Mouse (Mus musculus): ENCODE results near the gene Col27a1. TPM values are rescaled to one million over a fixed set of nuclear protein-coding genes. Genes with fewer than 3 reads are reported as not detected.

Gene Col27a1
- polyA plus RNA-seq, 1 experiment from 2014 or later: 4.3 TPM

- no peak for DNase-seq (ENCODE audit: low spot score)
- no peaks in the 10 kb centered on the region for H3K36me3 ChIP-seq
- H3K9me3 ChIP-seq: no peaks in the 10 kb centered on the region
- WGBS: 90% methylated on average over 14 of the region's 14 CpGs
- H3K4me3 ChIP-seq: no peak overlapping the region
- H3K27ac ChIP-seq: peak overlapping the region; percentile 1; the same call in 1 of the 2 replicates
- H3K27me3 ChIP-seq (ENCODE audit: insufficient read depth, poor library complexity, severe bottlenecking): peaks cover 9% of the 10 kb centered on the region; the same call in 1 of the 2 replicates
- peaks cover 46% of the 10 kb centered on the region for H3K4me1 ChIP-seq
Measured at GRCm38 (mm10) chr4:63229991-63230581, 16.3 kb downstream of the Col27a1 start.

GRCm38 (mm10) chr4:63231121-63231520 lies 17.3 kb downstream of the Col27a1 start:
- Histone ChIP-seq H3K9me3 (no peaks in the 10 kb centered on the region), H3K36me3 (no peaks in the 10 kb centered on the region), H3K27me3 (ENCODE audit: insufficient read depth, poor library complexity, severe bottlenecking) (peaks cover 5% of the 10 kb centered on the region; the same call in 1 of the 2 replicates), H3K4me1 (peaks cover 56% of the 10 kb centered on the region), H3K4me3 (no peak overlapping the region), H3K27ac (no peak overlapping the region)
- DNase-seq (ENCODE audit: low spot score): no peak
- whole genome bisulfite sequencing: 50% methylated on average over 1 of the region's 1 CpGs

GRCm38 (mm10) chr4:63232542-63233020 lies 18.8 kb downstream of the Col27a1 start:
- H3K4me1 ChIP-seq: peaks cover 71% of the 10 kb centered on the region

GRCm38 (mm10) chr4:63233557-63234452 lies 20.0 kb downstream of the Col27a1 start:
- H3K36me3 ChIP-seq: no peaks in the 10 kb centered on the region
- peaks cover 78% of the 10 kb centered on the region for H3K4me1 ChIP-seq
- H3K9me3 ChIP-seq: no peaks in the 10 kb centered on the region
- no peak for DNase-seq (ENCODE audit: low spot score)
- peak overlapping the region; percentile 49; the same call in 1 of the 2 replicates for H3K27ac ChIP-seq
- no peaks in the 10 kb centered on the region for H3K27me3 ChIP-seq (ENCODE audit: insufficient read depth, poor library complexity, severe bottlenecking)
- 68% methylated on average over 7 of the region's 7 CpGs for WGBS
- H3K4me3 ChIP-seq: no peak overlapping the region

More at GRCm38 (mm10) chr4:63232542-63233020, 18.8 kb downstream of the Col27a1 start:
- no peaks in the 10 kb centered on the region for H3K9me3 ChIP-seq
- WGBS: 34% methylated on average over 2 of the region's 2 CpGs
- H3K27ac ChIP-seq: no peak overlapping the region
- H3K4me3 ChIP-seq: no peak overlapping the region
- no peak for DNase-seq (ENCODE audit: low spot score)
- H3K27me3 ChIP-seq (ENCODE audit: insufficient read depth, poor library complexity, severe bottlenecking): no peaks in the 10 kb centered on the region
- H3K36me3 ChIP-seq: no peaks in the 10 kb centered on the region

GRCm38 (mm10) chr4:63234852-63235251 lies 21.0 kb downstream of the Col27a1 start:
- DNase-seq (ENCODE audit: low spot score): no peak
- Histone ChIP-seq H3K4me1 (peaks cover 71% of the 10 kb centered on the region), H3K4me3 (no peak overlapping the region), H3K27ac (no peak overlapping the region), H3K9me3 (no peaks in the 10 kb centered on the region), H3K36me3 (no peaks in the 10 kb centered on the region), H3K27me3 (ENCODE audit: insufficient read depth, poor library complexity, severe bottlenecking) (no peaks in the 10 kb centered on the region)
- 83% methylated on average over 5 of the region's 5 CpGs for WGBS

- DNase-seq (ENCODE audit: low spot score): no peak
- no peaks in the 10 kb centered on the region for H3K9me3 ChIP-seq
- WGBS: 76% methylated on average over 2 of the region's 2 CpGs
- H3K27ac ChIP-seq: peak overlapping the region; percentile 59
- no peak overlapping the region for H3K4me3 ChIP-seq
- peaks cover 65% of the 10 kb centered on the region for H3K4me1 ChIP-seq
- H3K36me3 ChIP-seq: peaks cover 6% of the 10 kb centered on the region; the same call in 1 of the 2 replicates
- no peaks in the 10 kb centered on the region for H3K27me3 ChIP-seq (ENCODE audit: insufficient read depth, poor library complexity, severe bottlenecking)
Measured at GRCm38 (mm10) chr4:63236235-63236634, 22.4 kb downstream of the Col27a1 start.

GRCm38 (mm10) chr4:63237225-63237624 lies 23.4 kb downstream of the Col27a1 start:
- Histone ChIP-seq H3K27me3 (ENCODE audit: insufficient read depth, poor library complexity, severe bottlenecking) (no peaks in the 10 kb centered on the region), H3K4me3 (no peak overlapping the region), H3K4me1 (peaks cover 62% of the 10 kb centered on the region), H3K9me3 (no peaks in the 10 kb centered on the region), H3K27ac (no peak overlapping the region), H3K36me3 (peaks cover 7% of the 10 kb centered on the region; the same call in 1 of the 2 replicates)
- DNase-seq (ENCODE audit: low spot score): no peak
- WGBS: 86% methylated on average over 3 of the region's 3 CpGs

- 38% methylated on average over 7 of the region's 7 CpGs for WGBS
- no peak for DNase-seq (ENCODE audit: low spot score)
- Histone ChIP-seq H3K9me3 (no peaks in the 10 kb centered on the region), H3K27ac (no peak overlapping the region), H3K4me1 (peaks cover 52% of the 10 kb centered on the region), H3K27me3 (ENCODE audit: insufficient read depth, poor library complexity, severe bottlenecking) (no peaks in the 10 kb centered on the region), H3K36me3 (peaks cover 8% of the 10 kb centered on the region; the same call in 1 of the 2 replicates), H3K4me3 (no peak overlapping the region)
Measured at GRCm38 (mm10) chr4:63238141-63238540, 24.3 kb downstream of the Col27a1 start.

GRCm38 (mm10) chr4:63238722-63239121 lies 24.9 kb downstream of the Col27a1 start:
- Histone ChIP-seq H3K4me3 (no peak overlapping the region), H3K9me3 (no peaks in the 10 kb centered on the region), H3K4me1 (peaks cover 47% of the 10 kb centered on the region), H3K27ac (no peak overlapping the region), H3K27me3 (ENCODE audit: insufficient read depth, poor library complexity, severe bottlenecking) (no peaks in the 10 kb centered on the region), H3K36me3 (peaks cover 8% of the 10 kb centered on the region; the same call in 1 of the 2 replicates)
- WGBS: 77% methylated on average over 5 of the region's 5 CpGs
- DNase-seq (ENCODE audit: low spot score): no peak

GRCm38 (mm10) chr4:63241031-63241430 lies 27.2 kb downstream of the Col27a1 start:
- peaks cover 27% of the 10 kb centered on the region for H3K4me1 ChIP-seq

GRCm38 (mm10) chr4:63247991-63248390 lies 34.2 kb downstream of the Col27a1 start:
- Histone ChIP-seq H3K4me3 (no peak overlapping the region), H3K4me1 (peaks cover 8% of the 10 kb centered on the region; the same call in 1 of the 2 replicates), H3K27me3 (ENCODE audit: insufficient read depth, poor library complexity, severe bottlenecking) (no peaks in the 10 kb centered on the region), H3K36me3 (no peaks in the 10 kb centered on the region), H3K9me3 (no peaks in the 10 kb centered on the region), H3K27ac (no peak overlapping the region)
- DNase-seq (ENCODE audit: low spot score): no peak

More at GRCm38 (mm10) chr4:63241031-63241430, 27.2 kb downstream of the Col27a1 start:
- Histone ChIP-seq H3K27ac (no peak overlapping the region), H3K27me3 (ENCODE audit: insufficient read depth, poor library complexity, severe bottlenecking) (no peaks in the 10 kb centered on the region), H3K9me3 (no peaks in the 10 kb centered on the region), H3K4me3 (no peak overlapping the region), H3K36me3 (peaks cover 8% of the 10 kb centered on the region; the same call in 1 of the 2 replicates)
- no peak for DNase-seq (ENCODE audit: low spot score)
- WGBS: 81% methylated on average over 3 of the region's 3 CpGs

GRCm38 (mm10) chr4:63248951-63249350 lies 35.1 kb downstream of the Col27a1 start:
- H3K4me3 ChIP-seq: no peak overlapping the region
- H3K9me3 ChIP-seq: no peaks in the 10 kb centered on the region
- no peaks in the 10 kb centered on the region for H3K27me3 ChIP-seq (ENCODE audit: insufficient read depth, poor library complexity, severe bottlenecking)
- no peak overlapping the region for H3K27ac ChIP-seq
- WGBS: 61% methylated on average over 6 of the region's 6 CpGs
- peaks cover 8% of the 10 kb centered on the region; the same call in 1 of the 2 replicates for H3K4me1 ChIP-seq
- H3K36me3 ChIP-seq: 0 out of 2 replicates have a peak, but pooled peaks cover 1% of the 10 kb centered on the region
- DNase-seq (ENCODE audit: low spot score): no peak

GRCm38 (mm10) chr4:63251760-63252159 lies 38.0 kb downstream of the Col27a1 start:
- H3K27me3 ChIP-seq (ENCODE audit: insufficient read depth, poor library complexity, severe bottlenecking): no peaks in the 10 kb centered on the region
- WGBS: 85% methylated on average over 11 of the region's 11 CpGs
- no peak overlapping the region for H3K27ac ChIP-seq
- peaks cover 8% of the 10 kb centered on the region; the same call in 1 of the 2 replicates for H3K4me1 ChIP-seq
- no peak for DNase-seq (ENCODE audit: low spot score)
- no peaks in the 10 kb centered on the region for H3K9me3 ChIP-seq
- H3K4me3 ChIP-seq: no peak overlapping the region
- H3K36me3 ChIP-seq: peaks cover 7% of the 10 kb centered on the region
